Mouse (Mus musculus) cerebellum, adult 18-20 months (tissue): Measurements from ENCODE around the gene Eml1.

Source experiments
- DNase-seq, 2 experiments: peaks; one replicate each; pipeline ENCODE4 v3.0.0; 2021

The Eml1 gene

DNA sequence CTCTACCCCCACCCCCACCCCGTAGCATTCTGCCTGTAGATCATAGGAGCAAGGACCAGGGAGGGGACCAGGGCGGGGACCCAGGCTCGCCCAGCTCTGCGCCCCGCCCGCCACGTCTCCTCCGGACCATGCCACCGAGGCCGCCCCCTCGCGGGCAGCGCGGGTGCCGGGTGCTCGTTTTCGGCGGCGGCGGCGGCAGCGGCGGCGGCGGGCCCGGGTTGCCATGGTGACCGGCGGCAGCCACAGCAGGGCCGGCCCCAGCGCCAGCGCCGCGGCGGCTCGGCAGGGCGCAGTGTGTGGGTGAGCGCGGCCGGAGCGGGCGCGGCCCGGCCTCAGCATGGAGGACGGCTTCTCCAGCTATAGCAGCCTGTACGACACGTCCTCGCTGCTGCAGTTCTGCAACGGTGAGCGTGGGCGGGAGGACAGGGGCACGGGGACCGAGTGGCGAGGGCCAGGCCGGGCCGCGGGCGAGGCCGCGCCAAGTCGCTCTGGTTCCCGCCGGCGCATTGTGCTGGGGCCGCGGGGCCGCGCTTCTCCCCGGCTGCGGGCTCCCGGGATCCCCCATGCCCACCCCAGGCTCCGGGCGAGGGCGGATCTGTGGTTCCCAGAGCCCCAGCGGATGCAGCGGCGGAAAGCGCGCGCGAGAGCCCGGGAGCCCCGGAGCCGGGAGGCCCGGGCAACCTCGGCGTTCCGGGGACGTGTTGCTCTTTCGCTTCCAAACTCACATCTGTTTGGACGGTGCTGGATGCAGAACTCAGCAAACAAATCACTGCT lies 52.3 kb downstream of the Eml1 start:
- DNase-seq, result peak; percentile 86 to 96

DNA sequence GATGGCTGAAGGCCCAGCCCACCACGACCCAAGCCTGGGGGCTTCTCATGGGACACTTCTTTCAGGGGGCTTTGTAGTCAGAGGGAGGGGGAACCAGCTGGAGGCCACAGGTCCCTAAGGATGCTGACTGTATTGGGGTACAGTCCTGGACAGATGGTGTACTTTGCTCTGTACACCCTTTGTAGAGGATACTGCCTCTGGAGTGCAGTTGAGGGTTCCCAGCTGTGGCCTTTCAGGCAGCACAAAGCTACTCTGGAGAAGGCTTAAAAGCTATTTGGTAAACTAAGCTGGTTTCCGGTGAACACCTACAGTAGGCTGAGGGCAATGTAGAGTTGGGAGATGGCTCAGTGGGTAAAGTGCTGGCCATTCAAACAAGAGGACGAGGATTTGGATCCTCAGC lies 60.2 kb downstream of the Eml1 start:
- DNase-seq, result no peak

DNA sequence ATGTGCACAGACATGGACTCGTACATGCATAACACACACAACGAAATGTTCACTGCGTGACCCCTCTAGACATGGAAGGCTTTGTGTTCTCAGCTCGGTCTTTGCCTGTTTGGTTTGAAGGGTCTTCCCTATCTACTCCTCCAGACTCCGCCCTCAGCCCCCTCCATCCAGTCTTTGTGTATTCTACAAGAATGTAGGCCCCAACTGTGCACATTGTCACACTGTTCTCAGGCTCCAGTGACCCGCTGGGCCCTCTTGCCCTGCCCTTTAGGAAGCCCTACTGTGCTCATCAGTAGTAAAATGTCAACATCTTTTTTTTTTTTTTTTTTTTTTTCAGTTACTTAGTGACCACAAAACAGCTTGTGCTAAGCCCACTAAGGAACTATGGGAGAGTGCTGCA lies 61.0 kb downstream of the Eml1 start:
- no peak for DNase-seq

DNA sequence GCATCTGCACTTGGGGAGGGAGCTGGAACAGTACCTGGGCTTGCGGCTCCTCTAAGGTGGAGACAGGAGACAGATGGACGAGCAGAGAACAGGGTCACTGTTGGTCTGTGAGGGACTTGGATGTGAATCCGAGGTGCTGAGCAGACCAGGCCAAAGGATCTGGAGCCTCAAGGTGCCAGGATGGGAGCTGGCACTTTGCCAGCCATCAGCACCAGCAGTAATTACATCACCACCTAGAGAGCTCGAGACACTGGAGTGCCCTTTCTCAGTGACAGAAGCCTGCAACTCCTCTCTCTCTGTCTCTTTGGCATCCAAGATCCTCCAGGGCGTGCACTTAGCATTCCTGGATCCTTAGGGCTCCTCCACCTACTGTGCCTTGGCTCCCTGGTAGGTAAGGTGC lies 61.8 kb downstream of the Eml1 start:
- peak; percentile 65 to 69 for DNase-seq

DNA sequence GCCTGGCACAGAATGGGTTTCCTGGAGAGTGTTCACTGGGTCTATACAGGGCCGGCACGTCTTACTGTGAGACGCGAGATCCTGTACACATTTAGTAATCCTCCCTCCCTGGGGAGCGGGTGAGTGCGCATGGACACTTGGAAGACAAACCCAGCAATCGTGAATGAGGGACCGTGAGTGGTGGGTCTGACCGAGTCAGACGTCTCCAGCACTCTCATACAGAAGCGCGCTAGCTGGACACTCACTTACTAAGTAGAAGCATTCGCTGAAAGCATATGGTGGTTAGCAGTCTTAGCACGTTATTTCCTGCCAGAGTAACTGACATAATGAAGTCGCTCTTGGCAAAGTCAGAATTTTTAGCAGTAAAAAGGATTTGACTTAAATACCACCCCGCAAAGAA lies 62.3 kb downstream of the Eml1 start:
- DNase-seq, result peak in 1 of 2 experiments; percentile 26

DNA sequence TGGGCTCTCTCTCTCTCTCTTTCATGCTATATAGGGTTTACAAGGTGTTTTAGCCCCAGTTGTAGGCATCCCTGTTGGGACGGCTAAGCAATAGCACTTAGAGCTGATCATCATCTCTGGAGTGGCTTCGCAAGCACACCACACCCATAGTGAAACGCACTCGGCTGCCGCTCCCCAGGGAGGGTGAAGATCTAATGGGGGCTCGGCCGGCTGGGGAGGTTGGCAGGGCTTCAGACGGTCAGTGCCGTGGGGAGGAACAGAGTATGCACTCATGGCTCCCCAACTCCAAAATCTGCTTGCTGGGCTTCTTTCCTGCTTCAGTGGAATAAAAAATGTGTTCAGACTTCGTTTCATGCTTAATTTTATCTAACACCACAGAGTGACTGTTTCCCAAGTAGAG lies 62.7 kb downstream of the Eml1 start:
- no peak for DNase-seq

DNA sequence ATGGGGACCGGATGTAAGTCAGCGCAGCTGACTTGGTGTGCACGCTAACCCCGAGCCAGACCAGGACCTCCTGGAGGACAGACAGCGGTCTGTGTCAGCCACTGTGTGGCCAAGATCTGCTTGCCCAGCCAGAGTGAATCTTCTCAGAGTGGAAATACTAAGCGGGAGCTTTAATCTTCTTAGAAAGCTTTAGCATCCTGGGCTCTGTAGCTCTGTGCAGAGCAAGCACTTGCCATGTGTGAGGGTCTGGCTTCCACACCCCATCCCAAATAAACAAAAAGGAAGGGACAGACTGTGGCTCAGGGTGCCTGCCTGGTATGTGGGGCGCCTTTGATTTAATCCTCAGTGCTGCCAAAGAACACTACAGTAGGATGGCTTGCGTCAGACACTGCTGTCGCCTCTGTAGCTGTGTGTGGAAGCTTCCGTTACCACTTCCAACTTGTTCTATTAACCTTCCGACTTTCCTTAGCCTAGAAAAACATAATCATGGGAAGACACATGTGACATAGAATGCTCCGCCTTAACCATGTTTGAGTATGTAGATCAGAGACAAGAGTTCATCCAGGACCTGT lies 64.8 kb downstream of the Eml1 start:
- no peak for DNase-seq

DNA sequence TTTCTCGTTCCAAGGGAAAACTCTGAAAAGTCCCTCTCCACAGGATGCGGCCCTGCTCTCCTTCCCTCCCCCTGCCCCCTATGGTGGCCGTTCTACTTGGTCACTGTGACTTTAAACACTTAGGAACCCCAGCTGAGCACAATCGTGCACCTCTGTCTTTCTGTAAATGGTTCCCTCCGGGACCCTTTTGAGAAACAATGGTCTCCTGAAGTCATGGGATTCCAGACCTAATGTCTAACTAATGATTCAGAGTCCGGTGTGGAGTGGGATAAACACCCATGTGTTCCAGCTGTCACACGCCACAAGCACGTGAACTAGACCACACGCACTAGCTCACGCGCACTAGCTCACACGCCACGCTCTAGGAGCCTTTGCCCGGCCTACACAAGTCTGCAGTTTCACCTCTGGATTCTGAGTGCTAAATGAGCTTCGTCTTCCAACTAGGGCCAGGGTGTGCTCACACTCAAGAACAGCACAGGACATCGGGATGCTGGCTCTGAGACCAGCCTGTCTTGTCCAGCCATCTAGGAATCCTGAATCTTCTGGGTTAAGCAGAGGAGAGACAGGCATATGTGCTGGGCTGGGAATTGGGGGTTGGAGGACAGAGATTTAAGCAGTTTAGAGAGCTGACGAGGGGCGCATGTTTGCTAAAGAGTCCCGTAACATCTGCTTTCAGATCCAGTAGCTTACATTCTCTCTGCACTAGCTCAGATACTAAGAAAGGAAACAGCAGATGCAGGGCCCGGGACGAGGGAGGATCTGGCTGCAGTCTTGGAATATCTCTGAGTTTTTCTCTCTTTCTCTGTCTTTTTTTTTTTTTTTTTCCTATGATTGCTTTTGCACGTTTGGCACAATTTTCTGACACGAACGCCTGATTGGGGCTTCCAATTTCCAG lies 65.5 kb downstream of the Eml1 start:
- DNase-seq, result no peak

DNA sequence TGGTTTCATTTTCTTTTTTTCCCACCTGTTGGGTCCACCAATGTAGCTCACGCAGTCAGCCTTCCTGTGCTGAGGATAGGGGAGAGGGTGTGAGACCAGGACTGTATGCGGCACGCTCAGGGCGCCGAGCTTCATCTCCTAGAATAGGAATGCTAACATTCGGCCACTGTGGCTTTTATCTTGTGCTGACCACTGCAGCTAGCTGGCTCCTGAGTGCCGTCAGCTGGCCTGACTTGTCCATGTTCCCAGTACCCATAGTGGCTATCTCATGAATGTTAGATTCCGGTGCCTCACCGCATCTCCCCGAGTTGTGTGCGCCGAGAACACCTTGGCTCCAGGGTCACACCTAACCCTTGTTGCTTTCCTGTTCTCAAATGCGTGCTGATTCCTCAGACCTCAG lies 66.7 kb downstream of the Eml1 start:
- no peak for DNase-seq

DNA sequence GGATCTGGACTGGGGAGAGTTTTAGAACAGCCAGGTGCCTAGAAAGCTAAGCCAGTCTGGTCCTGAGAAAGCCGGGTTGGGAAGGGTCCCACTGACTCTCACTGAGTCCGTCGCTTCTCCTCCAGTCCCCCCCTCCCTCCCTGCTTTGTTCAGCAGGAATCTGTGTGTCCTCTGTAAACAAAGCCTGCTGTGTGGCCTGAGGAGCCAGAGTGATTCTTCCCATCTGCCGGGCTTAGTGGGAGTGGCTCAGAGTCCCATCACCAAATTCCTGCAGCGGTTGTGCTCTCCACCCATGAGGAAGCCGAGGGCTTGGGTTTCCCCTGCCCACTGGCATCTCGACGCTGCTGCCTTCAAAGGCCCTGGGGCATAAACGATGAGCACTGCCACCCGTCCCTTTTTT lies 72.5 kb downstream of the Eml1 start:
- no peak for DNase-seq

DNA sequence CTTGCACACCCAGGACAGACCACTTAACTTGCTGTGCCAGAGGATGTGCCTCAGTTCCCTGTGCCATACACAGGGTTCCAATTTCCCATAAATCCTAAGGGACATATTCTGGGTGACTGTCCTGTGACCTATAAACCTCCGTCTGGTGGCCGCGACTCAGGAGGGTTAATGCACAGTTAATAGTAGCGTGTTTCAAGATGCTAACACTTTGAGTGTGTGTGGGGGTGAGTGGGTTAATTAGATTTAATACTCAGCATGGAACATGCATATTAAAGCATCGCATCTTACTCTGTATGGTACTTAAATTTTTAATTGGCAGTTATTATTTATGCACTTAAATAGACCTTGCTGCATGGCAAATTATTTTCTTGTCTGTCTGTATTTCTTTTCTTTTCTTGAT lies 73.0 kb downstream of the Eml1 start:
- no peak for DNase-seq

DNA sequence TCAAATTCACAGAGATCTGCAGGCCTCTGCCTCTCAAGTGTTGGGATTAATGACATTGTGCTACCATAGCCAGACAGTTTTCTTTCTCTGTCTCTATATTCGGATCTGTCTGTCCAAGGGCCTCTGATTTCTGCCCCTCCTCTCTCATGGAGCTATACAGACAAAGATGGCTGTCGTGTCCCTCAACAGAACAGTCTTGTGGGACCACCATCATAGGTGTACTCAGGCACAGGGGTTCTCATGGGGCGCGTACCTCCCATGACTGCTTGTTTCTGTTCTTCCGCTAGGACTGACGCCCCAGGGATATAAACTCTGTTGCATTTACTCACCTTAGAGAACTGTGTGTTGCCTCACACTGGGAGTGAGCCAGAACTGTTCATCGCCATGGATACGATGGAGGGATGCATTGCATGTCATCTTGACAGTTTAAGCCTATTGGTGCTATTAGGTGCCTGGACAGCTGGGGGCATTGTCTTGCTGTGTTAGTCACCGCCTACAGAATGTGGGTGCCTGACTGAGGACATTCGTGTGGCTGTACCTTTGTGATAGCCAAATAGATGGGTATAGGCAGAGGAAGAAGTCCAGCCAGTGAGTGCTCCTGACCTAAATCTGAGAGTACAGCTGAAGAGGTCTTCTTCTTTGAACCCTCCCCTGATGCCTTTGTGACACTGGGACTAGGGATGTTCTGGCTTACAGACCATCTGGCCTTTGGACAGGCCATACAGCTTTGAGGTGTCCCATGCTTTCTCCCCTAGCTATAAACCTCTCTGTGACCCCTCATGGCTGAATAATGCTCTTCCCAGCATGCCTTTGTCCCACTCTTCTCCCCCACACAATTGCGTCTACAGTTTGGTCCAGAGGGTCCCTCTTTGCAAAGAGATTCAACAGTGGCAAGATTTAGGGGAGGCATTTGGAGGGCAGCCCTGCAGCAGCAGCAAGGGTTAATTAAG lies 73.7 kb downstream of the Eml1 start:
- DNase-seq, result no peak

DNA sequence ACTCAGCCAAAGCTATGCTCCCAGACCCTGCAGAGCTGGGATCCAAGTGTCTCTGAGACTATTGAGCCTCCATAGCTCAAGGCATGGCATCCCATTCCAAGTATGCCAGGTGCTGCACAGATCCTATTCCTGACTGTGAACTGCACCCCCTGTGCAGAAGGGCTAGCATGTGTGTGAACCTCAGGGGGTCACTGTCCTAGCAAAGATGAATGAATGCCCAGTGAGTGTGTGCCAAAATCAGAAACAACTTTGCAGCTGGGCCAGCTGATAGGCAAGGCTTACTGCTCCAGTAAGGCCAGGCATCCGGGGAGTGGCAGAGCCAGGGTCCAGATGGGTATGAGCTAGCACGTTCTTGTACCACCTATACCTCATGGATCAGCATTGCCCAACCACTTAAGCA lies 76.0 kb downstream of the Eml1 start:
- DNase-seq, result peak; percentile 30 to 34

DNA sequence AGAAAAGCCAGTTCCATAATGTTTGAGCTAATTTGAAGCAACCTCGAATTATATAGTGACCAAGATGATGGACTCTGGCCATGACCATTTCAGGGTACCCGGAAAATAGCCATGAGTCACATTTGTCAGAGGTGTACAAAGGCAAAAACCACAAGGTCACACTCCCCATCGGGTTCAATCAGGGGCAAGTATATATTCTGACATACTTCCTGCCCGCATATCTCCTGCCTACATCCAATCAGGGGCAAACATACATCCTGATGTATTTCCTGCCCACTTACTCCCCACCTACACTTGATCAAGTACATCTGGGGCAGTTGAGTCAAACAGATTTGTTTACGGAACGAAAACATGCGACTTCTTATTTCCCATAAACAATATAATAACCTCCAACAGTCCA lies 77.6 kb downstream of the Eml1 start:
- DNase-seq, result no peak

DNA sequence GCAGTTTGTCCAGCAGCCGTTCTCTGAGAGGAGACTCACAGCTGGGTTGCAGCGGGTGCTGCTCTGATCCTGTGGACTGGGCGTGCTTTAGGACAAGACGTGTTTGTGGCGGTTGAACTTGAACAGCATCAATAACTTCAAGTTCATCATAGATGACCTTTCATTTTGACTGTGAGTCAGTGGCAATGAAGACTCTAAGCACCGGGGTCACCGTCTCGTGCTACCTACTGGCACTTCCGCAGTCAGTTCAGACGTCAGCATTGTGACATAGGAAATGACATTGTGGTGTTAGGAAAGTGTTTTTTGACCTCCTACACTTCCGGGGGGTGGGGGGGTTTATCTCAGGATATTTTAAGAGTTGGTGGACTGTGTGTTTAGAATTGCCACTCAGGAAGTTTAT lies 79.2 kb downstream of the Eml1 start:
- no peak for DNase-seq

DNA sequence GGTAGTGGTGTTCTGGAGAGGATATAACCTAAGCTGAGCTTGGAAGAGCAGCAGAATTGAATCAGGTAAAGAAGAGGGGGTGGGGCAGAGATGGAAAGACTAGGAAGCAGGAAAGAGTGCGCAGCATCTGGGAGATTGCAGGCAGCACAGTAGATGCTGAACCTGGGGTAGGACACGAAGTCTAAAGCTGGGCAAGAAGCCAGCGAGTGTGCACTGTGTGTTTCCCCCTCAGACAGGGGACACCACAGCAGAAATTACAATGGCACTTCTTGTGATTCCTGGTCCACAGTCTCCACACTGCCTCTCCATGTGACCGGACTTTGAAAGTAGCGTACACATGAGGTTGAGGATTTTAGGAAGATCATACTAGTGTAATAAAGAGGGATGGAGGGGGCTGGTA lies 79.8 kb downstream of the Eml1 start:
- DNase-seq, result no peak

DNA sequence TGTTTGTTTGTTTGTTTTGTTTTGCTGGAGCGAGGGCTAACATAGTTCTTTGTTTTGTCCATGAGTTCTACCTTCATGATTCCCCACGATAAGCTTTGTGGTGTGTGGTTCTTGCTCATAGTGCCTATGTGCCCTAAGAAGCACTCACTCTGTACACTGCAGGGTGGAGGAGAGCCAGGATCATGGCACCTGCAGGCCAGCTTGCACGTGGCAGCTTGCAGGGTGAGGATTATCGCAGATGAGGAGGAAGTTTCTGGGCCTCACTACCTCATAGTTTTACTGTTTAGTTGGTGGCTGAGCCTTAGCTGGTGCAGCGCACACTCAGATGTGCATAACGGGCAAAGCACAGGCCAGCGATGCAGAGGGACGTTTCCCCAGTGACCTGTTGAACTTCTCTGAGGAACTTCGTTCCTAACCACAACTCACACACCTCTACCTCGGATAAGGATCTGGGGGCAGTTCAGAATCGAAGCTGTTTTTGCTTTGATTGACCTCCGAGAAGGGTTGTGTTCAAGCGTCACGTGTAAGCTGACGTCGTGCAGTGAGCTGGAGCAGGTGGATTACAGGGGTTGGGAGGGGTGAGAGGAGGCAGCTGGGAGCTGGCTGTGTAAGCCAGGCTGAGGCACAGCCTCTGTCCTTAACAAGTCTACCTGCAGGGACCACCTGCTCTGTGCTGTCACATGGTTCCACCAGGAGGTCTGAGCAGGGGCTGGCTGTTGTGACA lies 81.6 kb downstream of the Eml1 start:
- DNase-seq, result no peak

DNA sequence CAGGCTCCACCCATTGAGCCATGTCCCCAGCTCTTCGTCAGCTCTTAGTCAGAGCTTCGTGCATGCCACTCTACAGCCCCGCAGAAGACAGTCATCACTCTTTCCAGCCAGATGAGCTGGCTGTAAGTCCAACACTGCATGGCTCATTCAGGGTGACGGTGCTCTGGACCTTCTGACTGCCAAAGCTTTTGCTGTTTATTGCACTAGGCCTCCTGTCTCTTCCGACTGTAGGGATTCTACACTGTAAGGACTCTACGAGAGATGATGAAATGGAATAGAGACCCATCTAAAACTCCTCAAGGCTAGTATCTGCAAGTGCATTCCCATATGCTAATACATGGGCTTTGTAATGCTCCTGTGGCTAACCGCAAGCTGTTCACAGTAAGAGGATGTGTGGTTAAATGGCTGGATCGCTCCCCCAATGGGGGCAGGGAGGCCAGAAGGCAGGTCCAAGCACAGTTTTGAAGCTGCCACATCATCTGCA lies 82.8 kb downstream of the Eml1 start:
- DNase-seq, result no peak

DNA sequence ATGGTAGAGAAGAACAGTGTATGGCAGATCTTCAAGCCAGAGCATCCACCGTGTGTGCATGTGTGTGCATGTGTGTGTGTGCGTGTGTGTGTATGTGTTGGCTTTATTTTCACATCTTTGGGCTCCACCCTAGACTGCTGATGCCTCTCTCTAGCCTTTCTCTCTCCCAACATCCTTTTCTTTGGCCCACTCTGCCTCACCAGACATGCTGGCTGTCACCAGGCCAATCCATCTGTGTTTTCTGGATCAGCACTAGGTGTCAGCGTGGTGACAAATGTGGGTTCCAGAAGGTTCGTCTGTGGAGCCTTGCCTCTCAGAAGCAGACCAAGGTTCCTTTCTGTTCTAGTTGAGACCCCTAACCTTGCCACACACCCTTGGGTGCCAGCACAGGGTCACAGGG lies 84.2 kb downstream of the Eml1 start:
- peak; percentile 76 to 84 for DNase-seq

DNA sequence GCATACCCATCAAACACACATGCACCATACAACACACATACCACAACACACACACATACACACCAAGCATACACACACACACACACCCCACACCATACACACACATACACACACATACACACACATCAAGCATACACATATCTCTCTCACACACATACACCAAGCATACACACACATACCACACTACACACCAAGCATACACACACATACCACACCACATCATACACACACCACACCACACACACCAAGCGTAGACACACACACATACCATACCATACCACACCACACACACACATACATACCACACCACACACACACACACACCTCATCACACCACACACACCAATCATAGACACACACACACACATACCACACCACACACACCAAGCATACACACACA lies 102.1 kb downstream of the Eml1 start:
- no peak for DNase-seq

DNA sequence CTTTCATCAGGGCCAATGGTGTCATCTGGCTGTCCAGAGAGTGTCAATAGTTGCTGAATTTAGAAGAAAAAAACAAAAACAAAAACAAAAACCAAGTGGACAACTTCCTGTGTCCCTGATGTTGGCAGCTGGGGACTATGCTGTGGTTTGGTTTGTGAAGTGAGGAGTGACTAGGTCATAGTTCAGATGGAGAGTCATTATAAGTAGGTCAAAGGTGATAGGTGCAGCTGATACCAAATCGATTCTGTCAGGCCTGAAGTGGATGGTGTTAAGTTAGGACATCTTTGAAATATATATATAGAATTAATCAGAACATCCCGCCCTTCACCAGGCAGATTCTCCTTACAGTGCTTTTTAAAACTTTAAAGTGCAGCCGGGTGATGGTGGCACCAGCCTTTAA lies 103.7 kb downstream of the Eml1 start:
- DNase-seq, result no peak

DNA sequence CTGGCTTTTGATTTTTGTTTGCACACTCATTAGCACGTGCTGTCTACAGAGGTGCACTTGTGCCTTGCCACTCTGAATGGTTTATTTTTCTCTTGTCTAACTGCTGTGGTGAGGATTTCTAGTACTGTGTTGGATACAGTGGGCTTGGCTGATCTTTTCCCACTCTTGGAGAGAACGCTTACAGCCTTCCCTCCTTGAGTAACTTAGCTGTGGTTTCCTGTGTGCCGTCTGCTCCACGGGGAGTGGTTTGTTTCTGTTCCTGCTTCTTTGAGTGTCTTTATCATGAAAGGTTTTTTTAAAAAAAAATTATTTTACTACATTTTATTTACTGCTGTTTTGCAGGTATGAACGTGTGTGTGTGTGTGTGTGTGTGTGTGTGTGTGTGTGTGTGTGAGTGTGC lies 108.0 kb downstream of the Eml1 start:
- no peak for DNase-seq
